Mouse (Mus musculus) lung, embryonic 16.5 days (tissue): ENCODE data around the gene Capn5. TPM values are rescaled to one million over a fixed set of nuclear protein-coding genes. Genes with fewer than 3 reads are reported as not detected.

ENCODE experiments used
- ATAC-seq: fragments of 200-750 bp; cut with Nextera tagmentation; 2 replicates; pipeline ENCODE4 v1.8.0; 2017; ENCODE audit warnings: low read depth, mild to moderate bottlenecking, moderate library complexity
- H3K27ac ChIP-seq: fragments of 300-500 bp; sonication (generic); 2 replicates; pipeline ENCODE4 v1.5.1; 2014; ENCODE audit warnings: mild to moderate bottlenecking, control low read depth, low read length
- H3K27me3 ChIP-seq: fragments of 300-500 bp; sonication (generic); 2 replicates; pipeline ENCODE4 v1.6.1; 2014; ENCODE audit warnings: low read depth, low read length, mixed read lengths; ENCODE audit not compliant: control insufficient read depth, insufficient read depth
- H3K36me3 ChIP-seq: fragments of 300-500 bp; sonication (generic); 2 replicates; pipeline ENCODE4 v1.6.1; 2014; ENCODE audit warnings: low read length; ENCODE audit not compliant: control insufficient read depth, insufficient read depth
- H3K4me1 ChIP-seq: fragments of 300-500 bp; sonication (generic); replicated peaks from 2 replicates; pipeline ENCODE4 v1.6.1; 2014; ENCODE audit warnings: low read length, mixed read lengths; ENCODE audit not compliant: control insufficient read depth, insufficient read depth
- H3K4me2 ChIP-seq: fragments of 300-500 bp; sonication (generic); 2 replicates; pipeline ENCODE4 v1.6.1; 2014; ENCODE audit warnings: low read depth, low read length, control low read depth
- H3K4me3 ChIP-seq: fragments of 300-500 bp; sonication (generic); 2 replicates; pipeline ENCODE4 v1.5.1; 2014; ENCODE audit warnings: mild to moderate bottlenecking, low read length, control low read depth
- H3K9ac ChIP-seq: fragments of 300-500 bp; sonication (generic); 2 replicates; pipeline ENCODE4 v1.6.1; 2014; ENCODE audit warnings: low read length, control low read depth
- H3K9me3 ChIP-seq: fragments of 300-500 bp; sonication (generic); 2 replicates; pipeline ENCODE4 v1.6.1; 2016; ENCODE audit warnings: low read length; ENCODE audit not compliant: control insufficient read depth
- WGBS: fragments of 180-500 bp; shearing (Covaris S2); extraction: QIAGEN DNeasy Blood & Tissue Kit; methylation state at CpG from one replicate; pipeline ENCODE4 v1.1.7; 2014; 5-methylcytosine and 5-hydroxymethylcytosine counted together
- polyA plus RNA-seq: library from polyadenylated mRNA; unstranded; fragments of >200 nt; fragmentation: Nextera tagmentation; extraction: Ambion mirVana; gene quantifications from 2 replicates; pipeline ENCODE4 v1.2.1, GENCODE M21; 2015

The Capn5 gene
- polyA plus RNA-seq, 1 experiment from 2014 or later: 9.6 TPM

DNA sequence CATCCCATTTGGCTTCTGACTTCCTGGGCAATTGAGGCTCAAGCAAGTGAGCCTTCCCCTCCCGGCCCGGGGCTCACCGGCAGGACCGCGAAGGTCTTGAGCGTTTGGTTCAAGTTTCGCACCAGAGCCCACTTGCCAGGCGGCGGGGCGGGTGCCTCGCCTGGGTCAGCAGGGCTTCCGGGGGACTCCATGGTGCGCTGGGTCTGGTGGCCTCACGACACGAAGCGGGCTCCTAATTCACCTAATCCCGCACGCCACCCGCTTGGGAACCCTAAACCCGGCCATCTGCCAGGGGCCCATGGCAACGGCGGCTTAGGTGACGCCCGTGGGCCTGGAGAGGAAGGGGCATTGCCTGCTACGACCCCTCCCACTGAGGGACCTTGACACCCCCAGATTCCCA lies 66.8 kb downstream of the Capn5 start:
- H3K4me1 ChIP-seq: peaks cover 5% of the 10 kb centered on the region; the same call in 1 of the 2 replicates
- ATAC-seq: no peak
- no peaks in the 10 kb centered on the region for H3K9me3 ChIP-seq
- 0 out of 2 replicates have a peak overlapping the region, but pooled peaks have one; percentile 39 for H3K9ac ChIP-seq
- H3K36me3 ChIP-seq: no peaks in the 10 kb centered on the region
- H3K27ac ChIP-seq: no peak overlapping the region
- 3% methylated on average over 25 of the region's 25 CpGs for WGBS
- peak overlapping the region; percentile 45 for H3K4me2 ChIP-seq
- peak overlapping the region; percentile 32 for H3K4me3 ChIP-seq
- peaks cover 23% of the 10 kb centered on the region for H3K27me3 ChIP-seq

DNA sequence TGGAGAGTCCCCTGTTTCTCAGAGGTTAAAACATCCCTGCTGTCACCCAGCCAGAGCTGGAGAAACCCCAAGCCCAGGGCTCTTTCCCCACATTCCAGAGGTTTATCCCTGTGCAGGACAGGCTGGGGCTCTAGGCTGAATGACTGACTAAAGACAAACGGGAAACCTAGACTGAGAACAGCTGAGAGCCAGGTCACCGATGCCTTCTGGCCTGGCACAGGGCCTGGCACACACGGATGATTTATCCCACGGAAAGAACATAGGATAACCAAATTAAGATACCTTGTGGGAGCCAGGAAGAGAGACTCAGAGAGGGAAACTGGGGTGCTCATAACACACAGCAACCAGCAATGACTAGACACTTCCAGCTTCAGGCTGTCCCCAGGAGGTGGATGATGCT lies 68.3 kb downstream of the Capn5 start:
- no peak overlapping the region for H3K4me3 ChIP-seq
- H3K36me3 ChIP-seq: no peaks in the 10 kb centered on the region
- H3K27ac ChIP-seq: no peak overlapping the region
- peaks cover 5% of the 10 kb centered on the region; the same call in 1 of the 2 replicates for H3K4me1 ChIP-seq
- ATAC-seq: no peak
- peaks cover 23% of the 10 kb centered on the region for H3K27me3 ChIP-seq
- WGBS: 66% methylated on average over 4 of the region's 4 CpGs
- no peak overlapping the region for H3K9ac ChIP-seq
- no peak overlapping the region for H3K4me2 ChIP-seq
- no peaks in the 10 kb centered on the region for H3K9me3 ChIP-seq

DNA sequence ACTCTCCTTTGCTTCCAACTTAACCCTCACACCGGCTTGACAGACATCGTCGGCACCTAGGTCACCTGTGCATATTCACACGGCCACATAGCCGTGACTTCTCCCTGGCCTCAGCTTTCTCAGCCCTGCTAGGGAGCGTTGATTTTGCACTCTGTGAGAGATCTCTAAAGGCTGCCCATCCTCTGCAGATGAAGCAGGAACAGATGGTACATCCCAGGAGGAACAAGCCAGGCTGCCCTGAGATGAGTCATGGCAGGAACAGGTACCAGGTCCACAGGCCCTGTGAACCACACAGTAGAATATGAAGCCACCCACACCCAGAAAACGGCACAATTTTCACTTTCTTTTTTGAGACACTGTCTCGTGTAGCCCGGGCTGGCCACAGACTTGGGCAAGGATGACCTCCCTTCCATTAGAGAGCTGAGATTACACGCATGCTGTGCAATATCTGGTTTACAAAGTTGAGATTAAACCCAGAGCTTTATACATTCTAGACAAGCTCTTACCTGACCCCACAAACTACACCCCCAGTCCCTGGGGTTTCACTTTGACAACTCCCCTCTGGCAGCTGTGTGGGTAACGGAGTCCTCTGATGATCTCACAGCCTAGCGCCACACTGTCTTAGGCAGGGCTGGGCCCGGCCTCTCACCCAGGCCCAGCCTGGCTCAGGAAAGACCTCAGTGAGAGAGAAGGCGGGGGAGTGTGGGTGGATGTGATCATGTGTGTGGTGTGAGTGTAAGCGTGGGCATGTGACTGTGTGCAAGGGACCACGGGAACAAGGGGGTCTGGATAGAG lies 69.2 kb downstream of the Capn5 start:
- no peak overlapping the region for H3K27ac ChIP-seq
- 73% methylated on average over 16 of the region's 16 CpGs for WGBS
- H3K4me3 ChIP-seq: no peak overlapping the region
- no peak overlapping the region for H3K4me2 ChIP-seq
- peaks cover 23% of the 10 kb centered on the region for H3K27me3 ChIP-seq
- peaks cover 8% of the 10 kb centered on the region; the same call in 1 of the 2 replicates for H3K4me1 ChIP-seq
- H3K9me3 ChIP-seq: no peaks in the 10 kb centered on the region
- H3K36me3 ChIP-seq: no peaks in the 10 kb centered on the region
- no peak overlapping the region for H3K9ac ChIP-seq
- ATAC-seq: no peak

DNA sequence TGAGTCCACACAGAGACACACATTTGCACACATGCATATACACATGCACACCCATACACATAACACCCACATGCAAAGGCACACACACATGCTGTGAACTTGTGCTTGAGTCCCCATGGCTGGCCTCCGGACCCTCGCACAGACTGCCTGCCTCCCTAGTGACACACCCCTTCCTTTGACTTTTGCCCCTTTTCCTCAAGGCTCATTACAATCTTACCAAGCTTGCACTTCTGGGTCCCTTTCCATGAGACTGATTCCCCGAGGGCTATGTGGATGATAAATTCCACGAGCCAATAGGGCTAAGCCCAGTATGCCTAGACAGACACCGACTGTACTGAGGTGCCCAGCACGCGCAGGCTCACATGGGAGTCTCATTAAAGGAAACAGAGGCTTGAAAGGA lies 71.8 kb downstream of the Capn5 start:
- no peak overlapping the region for H3K27ac ChIP-seq
- no peak overlapping the region for H3K9ac ChIP-seq
- no peaks in the 10 kb centered on the region for H3K9me3 ChIP-seq
- H3K4me2 ChIP-seq: no peak overlapping the region
- no peaks in the 10 kb centered on the region for H3K36me3 ChIP-seq
- H3K27me3 ChIP-seq: peaks cover 10% of the 10 kb centered on the region
- no peak for ATAC-seq
- H3K4me1 ChIP-seq: peaks cover 13% of the 10 kb centered on the region; the same call in 1 of the 2 replicates
- 84% methylated on average over 7 of the region's 7 CpGs for WGBS
- no peak overlapping the region for H3K4me3 ChIP-seq

DNA sequence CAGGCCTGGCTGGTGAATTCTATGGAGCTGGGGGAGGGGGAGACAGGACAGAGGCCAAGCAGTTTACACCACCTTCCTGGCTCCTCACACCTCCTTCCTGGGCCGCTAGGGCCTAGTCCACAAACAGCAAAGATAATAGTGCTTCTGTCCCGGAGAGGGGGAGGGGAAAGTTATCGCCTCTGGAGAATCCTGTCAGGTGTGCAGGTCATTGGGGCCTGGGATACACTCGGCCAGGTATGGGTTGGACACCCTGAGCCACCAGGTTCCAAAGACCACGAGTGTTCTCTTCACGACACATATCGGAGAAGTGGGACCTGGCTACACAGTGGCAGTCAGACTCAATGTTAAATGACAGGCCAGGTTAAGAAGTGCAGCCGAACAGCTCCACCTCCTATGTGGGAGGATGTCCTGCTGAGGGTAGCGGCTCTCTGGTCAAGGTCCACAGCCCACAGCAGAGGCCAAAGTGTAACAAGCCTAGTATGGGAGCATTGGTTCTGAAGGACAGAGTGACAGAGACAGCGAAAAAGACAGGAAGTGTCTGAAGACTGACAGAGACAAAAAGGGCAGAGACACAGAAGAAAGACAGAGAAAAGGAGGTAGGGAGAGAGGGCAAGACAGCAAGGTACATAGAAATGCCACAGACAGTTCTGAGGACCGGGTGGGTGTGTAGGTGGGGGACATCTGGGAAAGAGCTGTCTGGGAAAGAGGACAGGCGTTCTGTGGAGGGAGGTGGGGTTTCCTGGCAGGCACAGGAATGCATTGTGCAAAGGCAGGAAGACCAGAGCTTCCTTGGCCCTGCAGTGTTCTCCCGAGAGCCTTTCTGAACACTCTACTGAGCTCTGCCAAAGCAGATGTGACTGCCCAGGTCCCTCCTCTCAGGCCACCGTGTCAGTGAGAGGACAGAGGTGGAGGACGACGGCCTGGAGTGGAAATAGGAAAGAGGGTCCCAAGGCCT lies 73.3 kb downstream of the Capn5 start:
- Histone ChIP-seq H3K4me2 (no peak overlapping the region), H3K36me3 (no peaks in the 10 kb centered on the region), H3K4me1 (peaks cover 10% of the 10 kb centered on the region; the same call in 1 of the 2 replicates), H3K9me3 (no peaks in the 10 kb centered on the region), H3K9ac (peak overlapping the region; percentile 23; the same call in 1 of the 2 replicates), H3K4me3 (no peak overlapping the region), H3K27me3 (no peaks in the 10 kb centered on the region), H3K27ac (peak overlapping the region; percentile 63)
- peak; percentile 56 for ATAC-seq
- 52% methylated on average over 16 of the region's 16 CpGs for WGBS

DNA sequence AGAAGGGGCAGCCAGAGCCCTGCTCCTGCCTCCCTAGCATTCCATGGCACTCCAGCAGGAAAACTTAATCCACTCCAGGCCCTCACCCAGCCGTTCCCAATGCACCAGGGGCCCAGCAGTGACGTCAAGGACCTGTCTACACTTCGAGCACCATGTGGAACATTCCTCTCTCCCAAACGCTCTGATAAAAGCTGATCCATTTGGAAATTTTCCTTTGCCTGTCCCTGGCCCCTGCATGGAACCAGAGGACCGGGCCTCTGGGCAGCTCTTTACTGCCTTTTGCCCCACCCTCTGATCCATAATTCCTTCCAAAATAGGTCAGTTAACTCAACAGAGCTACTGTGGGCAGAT lies 74.2 kb downstream of the Capn5 start:
- no peaks in the 10 kb centered on the region for H3K36me3 ChIP-seq
- WGBS: 56% methylated on average over 5 of the region's 5 CpGs

DNA sequence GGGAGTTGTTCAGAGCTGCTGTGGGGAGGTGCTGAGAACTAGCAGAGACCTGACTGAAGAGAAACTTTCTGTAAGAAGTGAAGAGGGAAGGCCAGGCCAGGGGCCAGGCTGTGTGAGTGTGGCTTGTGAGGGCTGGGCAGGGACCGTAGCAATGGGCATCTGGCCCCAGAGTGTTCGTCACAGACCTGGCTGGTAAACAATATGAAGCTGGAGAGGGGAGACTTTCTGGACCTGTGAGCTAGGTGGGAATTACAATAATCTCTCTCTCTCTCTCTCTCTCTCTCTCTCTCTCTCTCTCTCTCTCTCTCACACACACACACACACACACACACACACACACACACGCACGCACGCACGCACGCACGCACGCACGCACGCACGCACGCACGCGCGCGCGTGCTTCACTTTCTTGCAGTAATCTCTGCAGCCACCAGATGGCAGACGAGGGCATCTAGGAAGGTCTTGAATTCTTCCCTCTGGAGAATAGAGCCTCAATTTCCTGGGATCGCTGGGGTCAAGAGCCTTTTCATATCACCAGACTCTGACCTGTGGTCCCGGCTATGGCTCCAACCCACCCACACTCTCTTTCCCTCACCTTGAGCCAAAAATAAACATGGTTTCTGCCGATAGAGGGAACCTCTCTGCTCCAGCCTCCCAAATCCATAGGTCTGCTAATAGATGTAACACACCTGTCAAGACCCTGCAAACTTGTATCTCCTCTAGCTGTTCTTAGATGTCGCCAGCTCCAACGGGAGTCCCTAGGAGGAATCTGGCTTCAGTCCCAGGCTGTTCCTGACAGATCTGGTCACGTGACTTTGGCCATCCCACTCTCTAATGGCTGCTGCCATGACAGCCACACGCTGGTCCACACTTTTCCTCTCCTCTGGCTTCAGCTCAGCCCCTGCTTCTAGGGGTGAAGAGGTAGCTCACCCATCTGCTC lies 74.8 kb downstream of the Capn5 start:
- H3K27me3 ChIP-seq: no peaks in the 10 kb centered on the region
- H3K4me2 ChIP-seq: peak overlapping the region; percentile 66
- peak overlapping the region; percentile 44 for H3K4me3 ChIP-seq
- peak overlapping the region; percentile 64 for H3K27ac ChIP-seq
- 11% methylated on average over 26 of the region's 26 CpGs for WGBS
- peaks cover 10% of the 10 kb centered on the region; the same call in 1 of the 2 replicates for H3K4me1 ChIP-seq
- no peaks in the 10 kb centered on the region for H3K36me3 ChIP-seq
- peak; percentile 55 for ATAC-seq
- peak overlapping the region; percentile 74 for H3K9ac ChIP-seq
- H3K9me3 ChIP-seq: no peaks in the 10 kb centered on the region

More for the DNA sequence above, 74.2 kb downstream of the Capn5 start:
- Histone ChIP-seq H3K4me3 (no peak overlapping the region), H3K27me3 (no peaks in the 10 kb centered on the region), H3K9me3 (no peaks in the 10 kb centered on the region), H3K4me1 (peaks cover 10% of the 10 kb centered on the region; the same call in 1 of the 2 replicates), H3K27ac (peak overlapping the region; percentile 63), H3K4me2 (no peak overlapping the region), H3K9ac (no peak overlapping the region)
- 0 out of 2 replicates have a peak, but pooled peaks have one; percentile 18 for ATAC-seq

DNA sequence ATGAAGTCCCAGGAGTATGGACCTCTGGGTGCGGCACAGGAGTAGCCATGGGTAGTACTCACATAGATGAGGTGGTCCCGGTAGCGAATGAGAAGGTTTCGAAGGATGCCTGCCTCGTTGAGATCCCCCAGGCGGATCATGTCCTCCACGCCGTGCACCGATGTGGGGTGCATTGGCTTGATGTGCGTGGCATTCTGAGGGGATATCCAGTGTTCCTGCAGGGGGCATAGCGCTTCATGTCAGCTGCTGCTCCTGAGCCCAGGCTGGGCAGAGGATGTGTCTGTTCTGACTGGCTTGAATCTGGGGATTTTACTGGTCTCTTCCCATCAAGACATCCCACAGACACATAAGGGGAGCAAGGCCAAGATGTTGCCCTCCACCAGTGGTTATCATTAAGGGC lies 75.6 kb downstream of the Capn5 start:
- H3K36me3 ChIP-seq: peaks cover under 1% of the 10 kb centered on the region
- peak overlapping the region; percentile 66 for H3K4me2 ChIP-seq
- peak overlapping the region; percentile 74 for H3K9ac ChIP-seq
- no peak for ATAC-seq
- WGBS: 90% methylated on average over 11 of the region's 11 CpGs
- peaks cover 10% of the 10 kb centered on the region; the same call in 1 of the 2 replicates for H3K4me1 ChIP-seq
- H3K27ac ChIP-seq: no peak overlapping the region; the same call in 1 of the 2 replicates
- no peaks in the 10 kb centered on the region for H3K9me3 ChIP-seq
- H3K27me3 ChIP-seq: no peaks in the 10 kb centered on the region
- H3K4me3 ChIP-seq: no peak overlapping the region
